Mouse (Mus musculus) heart, embryonic 16.5 days (tissue): ENCODE measurements around the gene Usf3. TPM values are rescaled to one million over a fixed set of nuclear protein-coding genes. Genes with fewer than 3 reads are reported as not detected.
A peak's percentile ranks its signal among the peaks of the same experiment; 100 is the strongest.

Experiments
- ATAC-seq: fragments of 200-750 bp; cut with Nextera tagmentation; replicated peaks from 2 replicates; pipeline ENCODE4 v1.8.0; 2017; ENCODE audit warnings: moderate number of reproducible peaks; ENCODE audit not compliant: insufficient read depth, low FRiP score; ENCODE audit errors: extremely low read depth
- H3K27ac ChIP-seq: fragments of 300-500 bp; sonication (generic); 2 replicates; pipeline ENCODE4 v1.5.1; 2014; ENCODE audit warnings: mild to moderate bottlenecking, low read length, control low read depth, moderate library complexity
- H3K27me3 ChIP-seq: fragments of 300-500 bp; sonication (generic); 2 replicates; pipeline ENCODE4 v1.6.1; 2014; ENCODE audit warnings: low read length, mixed read lengths; ENCODE audit not compliant: control insufficient read depth, insufficient read depth
- H3K36me3 ChIP-seq: fragments of 300-500 bp; sonication (generic); 2 replicates; pipeline ENCODE4 v1.6.1; 2014; ENCODE audit not compliant: control insufficient read depth, insufficient read depth
- H3K4me1 ChIP-seq: fragments of 300-500 bp; sonication (generic); 2 replicates; pipeline ENCODE4 v1.6.1; 2014; ENCODE audit warnings: low read length, mixed read lengths; ENCODE audit not compliant: control insufficient read depth, insufficient read depth
- H3K4me2 ChIP-seq: fragments of 300-500 bp; sonication (generic); 2 replicates; pipeline ENCODE4 v1.6.1; 2014; ENCODE audit warnings: low read depth, mild to moderate bottlenecking, control low read depth, low read length
- H3K4me3 ChIP-seq: fragments of 300-500 bp; sonication (generic); 2 replicates; pipeline ENCODE4 v1.5.1; 2014; ENCODE audit warnings: mild to moderate bottlenecking, control low read depth, low read length
- H3K9ac ChIP-seq: fragments of 300-500 bp; sonication (generic); 2 replicates; pipeline ENCODE4 v1.6.1; 2014; ENCODE audit warnings: low read length, control low read depth
- H3K9me3 ChIP-seq: fragments of 300-500 bp; sonication (generic); replicated peaks from 2 replicates; pipeline ENCODE4 v1.6.1; 2016; ENCODE audit warnings: low read length; ENCODE audit not compliant: control insufficient read depth
- WGBS: fragments of 180-500 bp; shearing (Covaris S2); extraction: QIAGEN DNeasy Blood & Tissue Kit; methylation state at CpG from one replicate; pipeline ENCODE4 v1.1.7; 2014; 5-methylcytosine and 5-hydroxymethylcytosine counted together
- polyA plus RNA-seq: library from polyadenylated mRNA; unstranded; fragments of >200 nt; fragmentation: Nextera tagmentation; extraction: Ambion mirVana; gene quantifications from 2 replicates; pipeline ENCODE4 v1.2.1, GENCODE M21; 2015

The Usf3 gene
- polyA plus RNA-seq, 1 experiment from 2014 or later, result 2.0 TPM

GRCm38 (mm10) chr16:44240406-44240805 lies 67.4 kb downstream of the Usf3 start:
- H3K36me3 ChIP-seq, result no peaks in the 10 kb centered on the region
- H3K4me2 ChIP-seq, result no peak overlapping the region
- no peak overlapping the region for H3K27ac ChIP-seq
- no peaks in the 10 kb centered on the region for H3K9me3 ChIP-seq
- H3K27me3 ChIP-seq, result peaks cover 3% of the 10 kb centered on the region; the same call in 1 of the 2 replicates
- WGBS, result 60% methylated on average over 8 of the region's 8 CpGs
- peaks cover 12% of the 10 kb centered on the region for H3K4me1 ChIP-seq
- ATAC-seq, result no peak
- no peak overlapping the region for H3K4me3 ChIP-seq
- no peak overlapping the region for H3K9ac ChIP-seq

DNA sequence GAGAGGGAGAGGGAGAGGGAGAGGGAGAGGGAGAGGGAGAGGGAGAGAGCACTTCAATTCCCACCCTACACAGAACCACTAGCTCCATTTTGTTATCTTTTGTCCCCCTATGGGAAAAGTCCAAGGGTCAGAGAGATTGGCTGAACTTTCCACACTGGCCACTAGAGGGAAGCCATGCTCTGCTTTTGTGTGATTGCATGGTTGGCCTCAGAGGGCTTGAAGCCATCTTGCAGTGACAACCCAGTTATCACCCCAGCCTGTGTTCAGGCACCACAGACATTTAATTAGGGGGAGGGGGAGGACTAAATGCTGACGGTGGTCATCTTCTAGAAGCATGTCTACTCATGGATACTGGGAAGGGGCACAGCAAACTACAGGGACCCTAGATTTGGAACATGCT lies 69.6 kb downstream of the Usf3 start:
- no peak overlapping the region for H3K4me2 ChIP-seq
- peaks cover 12% of the 10 kb centered on the region for H3K4me1 ChIP-seq
- H3K9me3 ChIP-seq, result peaks cover 3% of the 10 kb centered on the region; the same call in 1 of the 2 replicates
- no peak for ATAC-seq
- no peak overlapping the region for H3K4me3 ChIP-seq
- H3K36me3 ChIP-seq, result no peaks in the 10 kb centered on the region
- 0% methylated on average over 1 of the region's 1 CpGs for WGBS
- peaks cover 3% of the 10 kb centered on the region; the same call in 1 of the 2 replicates for H3K27me3 ChIP-seq
- H3K27ac ChIP-seq, result no peak overlapping the region
- no peak overlapping the region for H3K9ac ChIP-seq

DNA sequence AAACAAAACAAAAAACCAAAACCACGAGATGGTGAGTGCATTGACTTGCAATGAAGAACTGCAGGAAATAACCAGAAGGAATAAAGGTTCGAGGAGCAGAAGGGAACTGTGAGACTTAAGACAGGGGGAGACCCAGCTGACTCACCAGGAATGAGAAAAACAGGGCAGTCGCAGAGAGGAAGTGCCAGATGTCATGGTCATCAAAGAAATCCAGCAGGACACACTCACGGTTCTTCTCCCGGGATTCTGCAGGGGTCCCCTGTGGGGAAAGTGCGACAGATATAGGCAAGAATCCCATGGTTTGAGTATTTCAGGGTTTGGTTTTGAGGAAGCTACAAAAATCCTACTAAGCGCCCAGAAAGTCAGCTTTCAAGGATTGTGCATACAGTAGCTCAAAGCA lies 70.3 kb downstream of the Usf3 start:
- H3K36me3 ChIP-seq, result no peaks in the 10 kb centered on the region
- peaks cover 3% of the 10 kb centered on the region; the same call in 1 of the 2 replicates for H3K27me3 ChIP-seq
- no peak overlapping the region for H3K27ac ChIP-seq
- ATAC-seq, result no peak
- no peak overlapping the region for H3K4me3 ChIP-seq
- H3K9ac ChIP-seq, result no peak overlapping the region
- 54% methylated on average over 7 of the region's 7 CpGs for WGBS
- H3K9me3 ChIP-seq, result peaks cover 3% of the 10 kb centered on the region; the same call in 1 of the 2 replicates
- H3K4me2 ChIP-seq, result no peak overlapping the region
- peaks cover 11% of the 10 kb centered on the region for H3K4me1 ChIP-seq

DNA sequence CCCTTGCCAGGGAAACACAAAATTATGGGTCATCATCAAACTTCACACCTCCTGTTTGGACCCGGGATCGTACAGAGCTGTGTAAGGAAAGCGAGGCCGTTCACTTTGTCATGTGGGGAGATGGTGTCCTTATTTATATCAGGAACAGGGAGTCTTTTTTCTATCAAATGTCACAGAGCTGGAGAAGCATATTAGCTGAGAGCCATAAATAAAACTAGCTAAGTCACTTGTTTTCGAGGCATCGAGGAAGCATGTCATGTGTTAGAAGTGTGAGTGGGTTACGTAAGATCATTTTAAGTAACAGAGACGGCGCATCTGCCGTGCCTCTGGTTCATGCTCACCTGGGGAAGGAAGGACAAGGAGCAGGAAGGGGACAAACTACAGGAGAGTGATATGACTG lies 76.9 kb downstream of the Usf3 start:
- WGBS, result 64% methylated on average over 10 of the region's 10 CpGs
- H3K9me3 ChIP-seq, result peaks cover 3% of the 10 kb centered on the region; the same call in 1 of the 2 replicates
- H3K36me3 ChIP-seq, result no peaks in the 10 kb centered on the region
- H3K27ac ChIP-seq, result no peak overlapping the region
- H3K9ac ChIP-seq, result no peak overlapping the region
- 0 out of 2 replicates have a peak, but pooled peaks cover 2% of the 10 kb centered on the region for H3K4me1 ChIP-seq
- H3K4me2 ChIP-seq, result no peak overlapping the region
- ATAC-seq, result no peak
- H3K27me3 ChIP-seq, result no peaks in the 10 kb centered on the region
- H3K4me3 ChIP-seq, result no peak overlapping the region

GRCm38 (mm10) chr16:44252735-44253134 lies 79.7 kb downstream of the Usf3 start:
- 91% methylated on average over 3 of the region's 3 CpGs for WGBS
- no peaks in the 10 kb centered on the region for H3K36me3 ChIP-seq
- H3K4me2 ChIP-seq, result no peak overlapping the region
- no peak overlapping the region for H3K4me3 ChIP-seq
- no peaks in the 10 kb centered on the region for H3K9me3 ChIP-seq
- H3K27me3 ChIP-seq, result no peaks in the 10 kb centered on the region
- no peak for ATAC-seq
- no peak overlapping the region for H3K27ac ChIP-seq
- peaks cover 4% of the 10 kb centered on the region; the same call in 1 of the 2 replicates for H3K4me1 ChIP-seq
- H3K9ac ChIP-seq, result no peak overlapping the region

DNA sequence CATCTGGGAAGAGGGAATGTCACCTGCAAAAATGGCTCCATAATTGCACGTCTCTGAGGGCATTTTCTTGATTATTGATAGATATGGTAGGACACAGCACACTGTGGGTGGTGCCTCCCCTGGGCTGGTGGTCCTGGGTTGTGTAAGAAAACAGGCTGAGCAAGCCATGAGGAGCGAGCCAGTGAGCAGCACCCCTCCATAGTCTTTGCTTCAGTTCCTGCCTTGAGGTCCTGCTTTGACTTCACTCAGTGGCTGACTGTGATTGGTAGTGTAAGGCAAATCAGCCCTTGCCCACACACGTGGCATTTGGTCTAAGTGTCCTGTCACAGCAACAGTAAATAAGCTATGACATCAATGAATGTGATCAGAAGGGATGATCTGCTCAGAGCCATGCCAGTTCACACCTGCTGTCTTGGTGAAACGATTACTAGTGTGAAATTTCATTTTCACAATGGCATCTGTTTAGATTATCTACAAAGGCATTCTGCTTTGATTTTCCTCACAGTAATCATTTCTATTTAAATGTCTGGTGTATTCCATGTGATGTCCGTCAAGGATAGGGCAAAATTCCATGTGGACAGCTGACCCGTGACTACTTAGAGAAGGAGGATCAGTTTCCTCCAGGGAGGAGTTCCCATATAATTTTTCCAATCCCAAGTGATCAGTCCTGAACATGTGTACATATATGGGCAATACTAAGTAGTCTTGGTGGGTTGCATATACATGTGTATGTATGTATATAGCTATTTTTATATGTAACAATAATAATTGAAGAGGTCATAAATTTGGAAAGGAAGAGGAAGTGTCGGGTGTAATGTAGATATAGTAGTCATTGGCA lies 81.0 kb downstream of the Usf3 start:
- Histone ChIP-seq H3K4me1 (peaks cover 4% of the 10 kb centered on the region; the same call in 1 of the 2 replicates), H3K27ac (peak overlapping the region; percentile 50), H3K4me2 (no peak overlapping the region), H3K4me3 (no peak overlapping the region), H3K9ac (no peak overlapping the region), H3K27me3 (no peaks in the 10 kb centered on the region), H3K9me3 (no peaks in the 10 kb centered on the region), H3K36me3 (no peaks in the 10 kb centered on the region)
- 70% methylated on average over 7 of the region's 7 CpGs for WGBS
- ATAC-seq, result no peak

DNA sequence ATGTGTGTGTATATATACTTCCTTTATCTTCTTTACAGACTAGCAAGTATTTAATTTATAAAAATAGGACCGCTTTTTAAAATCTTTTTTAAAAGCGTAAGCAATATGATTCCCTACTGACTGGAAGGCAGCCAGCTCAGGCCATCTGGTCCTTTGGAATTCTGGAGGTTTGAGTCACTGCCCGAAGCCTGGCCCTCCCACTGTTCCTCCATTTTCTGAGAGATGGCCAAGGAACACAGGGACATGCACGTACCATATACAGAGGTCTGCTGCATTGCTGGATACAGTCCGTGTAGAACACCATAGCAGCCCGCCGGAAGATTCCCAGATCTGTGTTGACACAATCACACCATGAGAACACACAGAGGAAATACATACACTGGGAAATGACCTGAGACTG lies 81.7 kb downstream of the Usf3 start:
- Histone ChIP-seq H3K4me1 (peaks cover 4% of the 10 kb centered on the region; the same call in 1 of the 2 replicates), H3K9ac (no peak overlapping the region), H3K4me2 (no peak overlapping the region), H3K36me3 (no peaks in the 10 kb centered on the region), H3K4me3 (no peak overlapping the region), H3K27ac (peak overlapping the region; percentile 55; the same call in 1 of the 2 replicates), H3K27me3 (no peaks in the 10 kb centered on the region), H3K9me3 (no peaks in the 10 kb centered on the region)
- WGBS, result 53% methylated on average over 7 of the region's 7 CpGs
- peak; percentile 95 for ATAC-seq

GRCm38 (mm10) chr16:44257476-44257875 lies 84.4 kb downstream of the Usf3 start:
- Histone ChIP-seq H3K4me3 (no peak overlapping the region), H3K27ac (no peak overlapping the region), H3K9ac (no peak overlapping the region), H3K27me3 (no peaks in the 10 kb centered on the region), H3K9me3 (no peaks in the 10 kb centered on the region), H3K36me3 (no peaks in the 10 kb centered on the region), H3K4me1 (peaks cover 4% of the 10 kb centered on the region; the same call in 1 of the 2 replicates), H3K4me2 (no peak overlapping the region)
- ATAC-seq, result no peak
- WGBS, result 85% methylated on average over 3 of the region's 3 CpGs

- H3K36me3 ChIP-seq, result no peaks in the 10 kb centered on the region
- no peak overlapping the region for H3K4me2 ChIP-seq
- H3K27me3 ChIP-seq, result no peaks in the 10 kb centered on the region
- 71% methylated on average over 2 of the region's 2 CpGs for WGBS
- no peak overlapping the region for H3K4me3 ChIP-seq
- no peak for ATAC-seq
- no peaks in the 10 kb centered on the region for H3K4me1 ChIP-seq
- H3K9ac ChIP-seq, result no peak overlapping the region
- no peaks in the 10 kb centered on the region for H3K9me3 ChIP-seq
- H3K27ac ChIP-seq, result no peak overlapping the region
Observed at GRCm38 (mm10) chr16:44264916-44265315, 91.9 kb downstream of the Usf3 start.
